Mouse (Mus musculus): Measurements from ENCODE around the gene Hist1h4f. TPM values are rescaled to one million over a fixed set of nuclear protein-coding genes. Genes with fewer than 3 reads are reported as not detected.
"Not testable (repeated sequence)": the region's sequence is repeated elsewhere in the genome, so short reads cannot be mapped to it uniquely, and the experiment has no call there.

Hist1h4f gene
- total RNA-seq (2021) = 10 to 100 TPM; 24.1 to 27.9 TPM
- long read RNA-seq, experiment 1 = 0 reads
- long read RNA-seq, experiment 2 = 0 reads

DNA sequence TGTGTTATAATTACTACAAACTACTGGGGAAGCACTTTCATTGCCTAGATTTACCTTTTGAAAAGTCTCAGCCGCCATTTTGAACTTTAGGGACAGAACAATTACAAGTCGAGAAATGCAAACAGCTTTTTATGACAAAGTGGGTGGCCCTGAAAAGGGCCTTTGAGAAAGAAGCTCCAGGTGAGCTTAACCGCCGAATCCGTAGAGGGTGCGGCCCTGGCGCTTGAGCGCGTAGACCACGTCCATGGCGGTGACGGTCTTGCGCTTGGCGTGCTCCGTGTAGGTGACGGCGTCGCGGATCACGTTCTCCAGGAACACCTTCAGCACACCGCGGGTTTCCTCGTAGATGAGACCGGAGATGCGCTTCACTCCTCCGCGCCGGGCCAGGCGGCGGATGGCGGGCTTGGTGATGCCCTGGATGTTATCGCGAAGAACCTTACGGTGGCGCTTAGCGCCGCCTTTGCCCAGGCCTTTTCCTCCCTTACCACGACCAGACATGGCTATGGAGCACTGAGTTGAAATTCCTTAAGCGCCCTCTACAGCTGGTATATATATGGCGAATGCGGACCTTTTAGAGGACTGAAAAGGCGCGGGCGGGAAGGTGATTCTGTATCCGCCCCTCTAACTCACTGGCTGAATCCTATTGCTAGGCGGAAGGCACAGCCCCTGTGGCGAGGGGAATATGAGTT, at the start of gene Hist1h4f:
TSS of gene Hist1h4f (minus strand) at position 503 of the 689 bp plus-strand sequence.
- peak; percentile 85 to 90 for DNase-seq

DNA sequence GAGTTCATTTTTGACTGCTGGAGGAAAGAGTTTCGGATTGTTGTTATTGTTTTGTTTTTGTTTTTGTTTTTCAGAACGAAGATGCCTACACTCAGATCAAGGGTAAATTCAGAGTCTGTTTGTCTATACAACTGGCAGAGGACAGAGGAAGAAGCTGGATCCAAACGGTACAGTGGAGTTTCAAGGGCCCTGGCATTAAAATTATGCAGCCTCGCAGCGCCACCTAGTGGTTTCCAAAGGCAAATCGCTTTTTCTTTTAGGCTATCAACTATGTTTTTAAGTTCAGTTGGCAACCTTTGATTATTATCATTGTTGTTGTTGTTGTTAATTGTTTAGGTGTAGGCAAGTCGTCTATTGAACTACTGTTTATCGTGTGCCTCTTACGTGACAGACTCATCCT, 46.5 kb upstream of the Hist1h4f start:
- DNase-seq = peak; percentile 76 to 91

DNA sequence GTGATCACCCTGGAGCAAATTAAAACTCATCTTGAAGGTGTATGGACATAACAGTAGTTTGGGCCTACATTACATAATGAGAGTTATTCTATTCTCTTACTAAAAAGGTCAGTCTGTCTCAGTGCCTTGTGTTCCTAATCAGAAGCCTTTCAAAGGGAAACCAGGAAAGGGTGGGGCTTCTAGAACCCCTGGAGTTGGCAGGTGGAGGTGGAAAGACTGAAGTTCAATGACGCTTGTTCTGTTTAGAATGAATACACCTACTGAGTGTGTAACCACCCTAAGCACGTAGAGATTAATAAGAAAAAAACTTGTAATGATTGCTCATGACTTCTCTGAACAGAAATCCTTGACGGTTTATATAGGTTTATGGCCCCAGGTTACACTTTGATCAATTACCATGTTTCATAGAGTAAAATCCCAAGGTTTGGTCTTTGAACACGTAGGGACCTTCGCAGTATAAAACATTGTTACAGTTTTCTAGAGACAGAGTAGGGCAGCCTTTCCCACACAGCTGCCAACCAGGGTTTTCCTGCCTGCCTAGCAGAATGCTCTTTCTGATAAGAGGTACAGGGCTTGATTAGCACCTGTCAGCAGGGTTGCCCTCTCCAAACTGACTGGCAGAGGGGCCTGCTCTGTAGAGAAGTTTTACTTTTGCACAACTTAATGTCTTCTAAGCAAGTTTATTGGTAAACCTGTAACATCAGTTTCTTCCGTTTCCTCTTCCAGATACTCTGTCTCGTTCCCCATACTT, 44.3 kb upstream of the Hist1h4f start:
- DNase-seq = no peak

DNA sequence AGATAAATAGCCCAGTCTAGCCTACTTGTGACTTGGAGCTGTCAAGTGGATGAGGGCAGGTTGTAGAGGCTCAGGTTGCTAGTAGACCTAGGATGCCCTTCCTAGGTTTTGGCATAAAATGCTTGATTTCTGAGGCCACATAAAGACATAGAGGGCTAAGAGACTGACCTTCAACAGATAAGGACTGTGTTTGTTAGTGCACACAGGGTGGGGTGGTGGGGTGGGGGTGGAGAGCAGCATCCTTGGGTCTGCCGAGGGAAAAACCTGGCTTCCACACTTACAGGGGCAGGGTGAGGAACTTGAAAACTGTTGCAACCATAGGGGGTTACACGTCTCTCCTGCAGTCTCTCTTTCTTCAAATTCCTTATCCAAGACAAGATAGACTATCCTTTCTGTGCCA, 43.7 kb upstream of the Hist1h4f start:
- DNase-seq = no peak

DNA sequence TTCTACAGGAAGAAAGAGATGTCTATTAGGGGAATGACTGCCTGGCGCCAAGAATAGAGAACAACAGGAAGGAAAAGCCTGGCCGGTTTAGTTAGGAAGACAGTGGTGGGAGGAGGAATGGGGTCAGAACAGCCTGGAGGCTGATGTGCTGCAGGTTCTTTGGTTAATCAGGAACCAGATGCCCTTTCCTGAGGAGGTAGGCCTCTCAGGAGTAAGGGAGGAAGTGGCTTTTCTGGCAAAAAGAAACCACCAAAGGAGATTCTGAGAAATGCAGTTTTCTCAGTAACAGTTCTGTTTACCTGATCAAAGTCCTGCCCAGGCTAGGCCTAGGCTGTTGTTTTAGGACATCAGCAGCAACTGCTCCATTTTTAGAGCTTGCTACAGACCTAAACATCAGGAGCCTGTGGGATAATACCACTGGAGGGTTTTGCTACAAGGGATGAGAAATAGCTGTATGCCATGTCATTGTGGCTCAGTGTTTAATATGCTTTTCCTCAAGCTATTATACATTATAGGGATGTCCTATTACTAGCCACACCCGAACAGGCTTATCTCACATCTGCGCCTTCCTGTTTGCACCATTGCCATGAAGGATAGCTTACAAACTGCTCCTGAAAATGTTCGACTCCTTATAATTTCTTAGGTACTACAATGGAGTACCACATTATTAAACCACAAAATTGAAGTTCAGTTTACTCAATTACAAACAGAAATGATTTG, 41.8 kb upstream of the Hist1h4f start:
- no peak for DNase-seq

GRCm38 (mm10) chr13:23592614-23593013, 41.2 kb upstream of the Hist1h4f start:
- no peak for DNase-seq

DNA sequence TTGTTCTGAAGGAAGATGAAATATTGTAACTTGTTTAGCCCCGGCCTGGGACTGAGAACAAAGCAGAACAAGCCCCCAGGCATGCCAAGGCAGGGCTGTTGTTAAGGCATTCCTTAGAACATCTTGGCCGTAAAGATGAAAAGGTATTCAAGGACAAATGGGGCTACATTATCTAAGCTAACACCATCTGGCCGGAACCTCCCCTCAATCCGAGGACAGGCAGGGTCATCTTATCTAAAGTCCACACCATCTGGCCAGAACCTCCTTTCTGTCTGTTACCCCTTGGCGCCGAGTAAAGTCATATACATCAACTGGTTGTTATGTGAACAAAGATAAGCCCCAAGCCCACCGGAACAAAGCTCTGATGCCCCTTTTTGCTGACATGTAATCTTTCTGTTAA, 40.4 kb upstream of the Hist1h4f start:
- DNase-seq = not testable (repeated sequence)

- DNase-seq = no peak
These were observed 39.8 kb upstream of the Hist1h4f start for GRCm38 (mm10) chr13:23591206-23591605.

GRCm38 (mm10) chr13:23586940-23587225, 35.4 kb upstream of the Hist1h4f start:
- no peak for DNase-seq

GRCm38 (mm10) chr13:23586099-23586939, 34.9 kb upstream of the Hist1h4f start:
- peak in 1 of 2 experiments; percentile 39 for DNase-seq

GRCm38 (mm10) chr13:23585442-23586098, 34.1 kb upstream of the Hist1h4f start:
- DNase-seq = peak; percentile 87

DNA sequence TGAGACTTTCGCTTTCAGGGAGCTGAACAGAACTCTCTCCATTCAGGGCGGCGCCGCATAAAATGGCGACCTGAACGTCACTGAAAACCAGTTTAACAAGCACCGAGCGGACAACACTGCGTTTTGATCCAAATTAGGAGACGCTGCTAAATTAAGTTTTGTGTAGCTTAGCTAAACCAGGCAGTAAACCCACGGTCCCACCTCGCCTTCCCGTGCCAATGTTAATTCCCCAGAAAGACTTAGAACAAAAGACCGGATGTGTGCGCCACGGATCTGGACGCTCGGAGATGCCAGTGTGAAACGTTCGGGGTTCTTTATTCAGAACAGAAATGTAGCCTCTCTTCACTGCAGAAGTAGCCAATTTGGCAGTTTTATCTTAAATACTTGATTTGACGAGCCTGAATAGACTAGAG, 33.6 kb upstream of the Hist1h4f start:
- peak; percentile 81 to 88 for DNase-seq

DNA sequence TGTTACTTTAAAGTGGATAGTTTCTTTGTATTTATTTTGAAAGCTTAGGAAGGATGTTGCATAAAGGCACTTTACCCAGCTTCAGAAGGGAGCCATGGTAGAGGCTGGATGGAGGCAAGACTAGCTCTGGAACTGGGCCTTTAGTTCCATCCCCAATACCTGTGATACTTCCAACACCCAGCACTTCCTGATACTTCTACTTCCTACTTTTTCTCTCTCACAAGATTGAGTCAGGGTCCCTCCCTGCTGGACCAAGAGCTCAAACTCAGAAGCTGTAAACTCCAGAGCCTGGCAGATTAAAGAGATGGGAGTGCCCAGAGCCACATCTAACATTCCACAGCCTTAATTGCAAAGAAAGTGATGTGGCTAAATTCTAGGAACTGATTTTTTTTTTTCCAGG, 32.9 kb upstream of the Hist1h4f start:
- DNase-seq = peak in 1 of 2 experiments; percentile 44

- DNase-seq = no peak
These were observed 32.1 kb upstream of the Hist1h4f start for GRCm38 (mm10) chr13:23583387-23584068.

DNA sequence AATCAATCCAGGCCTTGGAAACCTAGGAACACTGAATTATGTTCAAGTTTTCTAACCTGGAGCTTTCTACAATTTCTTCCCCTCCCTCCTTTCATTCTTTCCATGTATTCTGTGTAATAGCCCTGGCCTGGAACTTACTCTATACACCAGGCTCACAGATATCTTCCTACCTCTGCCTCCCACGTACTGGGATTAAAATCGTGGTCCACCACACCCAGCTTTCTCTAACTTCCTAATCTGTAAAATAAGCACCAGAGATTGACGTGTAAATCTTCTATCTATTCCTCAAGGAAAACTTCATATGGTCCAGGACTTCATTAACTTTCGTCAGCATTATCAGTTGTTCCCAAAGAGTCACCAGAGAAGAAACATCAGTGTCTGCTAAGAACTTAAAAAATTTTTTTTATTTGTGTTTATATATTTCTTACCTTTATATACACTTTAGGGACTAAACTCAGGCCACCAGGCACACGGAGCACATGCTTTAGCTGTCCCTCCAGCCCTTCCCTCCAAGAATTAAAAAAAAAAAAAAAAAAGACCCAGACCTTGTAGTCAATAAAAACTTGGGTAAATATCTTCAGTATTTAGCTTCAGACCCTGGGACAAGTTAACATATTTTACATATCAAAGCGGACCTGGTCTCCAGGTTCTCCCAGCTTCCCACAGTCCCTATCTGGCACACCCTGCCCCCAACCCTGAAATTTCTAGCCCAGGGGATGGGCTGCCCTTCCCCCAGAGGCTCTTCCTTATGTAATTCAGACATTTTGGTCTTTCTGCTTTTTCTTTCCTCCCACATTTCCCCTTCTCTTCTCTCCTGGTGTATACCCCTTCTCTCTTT, 31.0 kb upstream of the Hist1h4f start:
- DNase-seq = no peak

- DNase-seq = peak; percentile 98 to 100
These were observed 30.2 kb upstream of the Hist1h4f start, which contains the start of gene Hist1h4d for GRCm38 (mm10) chr13:23581408-23582218. Hist1h4d (plus strand) TSS chr13:23581598.

GRCm38 (mm10) chr13:23577835-23578234, 26.4 kb upstream of the Hist1h4f start:
- DNase-seq = no peak

- no peak for DNase-seq
These were observed 25.6 kb upstream of the Hist1h4f start for GRCm38 (mm10) chr13:23576906-23577639.
